Mouse (Mus musculus): Measurements from ENCODE around the gene Endou. TPM values are rescaled to one million over a fixed set of nuclear protein-coding genes. Genes with fewer than 3 reads are reported as not detected.

Gene Endou
- under 1 TPM in 1 of 2 experiments, not detected in 1; 0.22 TPM for polyA plus RNA-seq (2017; shearing (Covaris generic))

GRCm38 (mm10) chr15:97731111-97731510 is at the start of gene Endou:
TSS of gene Endou (minus strand) at chr15:97731339.
- no peak for ATAC-seq

- ATAC-seq: peak; percentile 18
Measured at GRCm38 (mm10) chr15:97780611-97781031, 49.5 kb upstream of the Endou start.

- ATAC-seq: no peak
Measured at GRCm38 (mm10) chr15:97779576-97779975, 48.4 kb upstream of the Endou start.

GRCm38 (mm10) chr15:97778311-97779098 is 47.4 kb upstream of the Endou start, which contains the start of gene Slc48a1:
TSS of gene Slc48a1 (plus strand) at chr15:97778520.
- no peak for ATAC-seq

GRCm38 (mm10) chr15:97776919-97777318 is 45.8 kb upstream of the Endou start:
- ATAC-seq: no peak

GRCm38 (mm10) chr15:97776514-97776913 is 45.4 kb upstream of the Endou start:
- peak; percentile 50 for ATAC-seq

GRCm38 (mm10) chr15:97773961-97774370 is 42.8 kb upstream of the Endou start:
- ATAC-seq: no peak

- no peak for ATAC-seq
Measured at GRCm38 (mm10) chr15:97773108-97773507, 42.0 kb upstream of the Endou start.

- no peak for ATAC-seq
Measured at GRCm38 (mm10) chr15:97770280-97770679, 39.1 kb upstream of the Endou start.

GRCm38 (mm10) chr15:97768192-97768591 is 37.1 kb upstream of the Endou start:
- ATAC-seq: peak; percentile 21

GRCm38 (mm10) chr15:97767280-97768186 is 36.4 kb upstream of the Endou start, which contains the start of gene Rapgef3:
TSS of gene Rapgef3 (minus strand) at chr15:97767972.
- peak; percentile 90 for ATAC-seq

- ATAC-seq: no peak
Measured at GRCm38 (mm10) chr15:97766594-97767279, 35.6 kb upstream of the Endou start.

GRCm38 (mm10) chr15:97766194-97766593 is 35.1 kb upstream of the Endou start:
- ATAC-seq: no peak

- ATAC-seq: no peak
Measured at GRCm38 (mm10) chr15:97765090-97765794, 34.1 kb upstream of the Endou start.

GRCm38 (mm10) chr15:97764532-97764931 is 33.4 kb upstream of the Endou start:
- no peak for ATAC-seq

- ATAC-seq: no peak
Measured at GRCm38 (mm10) chr15:97763256-97764049, 32.3 kb upstream of the Endou start.

- ATAC-seq: no peak
Measured at GRCm38 (mm10) chr15:97762733-97763132, 31.6 kb upstream of the Endou start.

GRCm38 (mm10) chr15:97761438-97761837 is 30.3 kb upstream of the Endou start:
- ATAC-seq: no peak

- ATAC-seq: no peak
Measured at GRCm38 (mm10) chr15:97760952-97761351, 29.8 kb upstream of the Endou start.

GRCm38 (mm10) chr15:97760006-97760405 is 28.9 kb upstream of the Endou start:
- ATAC-seq: no peak

GRCm38 (mm10) chr15:97755361-97755760 is 24.2 kb upstream of the Endou start:
- no peak for ATAC-seq

All from CD4-positive, CD25-positive, alpha-beta regulatory T cell, adult 4 months (primary cell).